Mouse (Mus musculus): Measurements from ENCODE around the gene Dnah2. TPM values are rescaled to one million over a fixed set of nuclear protein-coding genes. Genes with fewer than 3 reads are reported as not detected.

The Dnah2 gene
- polyA plus RNA-seq, 1 experiment from 2014 or later = 4.8 TPM

- Histone ChIP-seq H3K4me3 (replicated peaks; ENCODE audit: low read depth, low read length) (no peak overlapping the region), H3K27ac (replicated peaks; ENCODE audit: low read depth, low read length) (peak overlapping the region; percentile 61), H3K9me3 (ENCODE audit: control insufficient read depth, low read length) (no peaks in the 10 kb centered on the region), H3K4me2 (ENCODE audit: low read length) (no peak overlapping the region), H3K4me1 (ENCODE audit: control insufficient read depth, insufficient read depth, low read length) (no peaks in the 10 kb centered on the region), H3K36me3 (ENCODE audit: control insufficient read depth, insufficient read depth, low read length) (no peaks in the 10 kb centered on the region), H3K27me3 (ENCODE audit: control insufficient read depth, insufficient read depth, low read length) (no peaks in the 10 kb centered on the region), H3K9ac (replicated peaks; ENCODE audit: low read length) (no peak overlapping the region)
- 14% methylated on average over 6 of the region's 6 CpGs for WGBS
- DNase-seq (peak; percentile 66), ATAC-seq (ENCODE audit: low FRiP score, low TSS enrichment) (no peak)
Observed at GRCm38 (mm10) chr11:69457006-69457579, 91.8 kb downstream of the Dnah2 start.

- 57% methylated on average over 23 of the region's 23 CpGs for WGBS
- Histone ChIP-seq H3K36me3 (ENCODE audit: control insufficient read depth, insufficient read depth, low read length) (no peaks in the 10 kb centered on the region), H3K9ac (replicated peaks; ENCODE audit: low read length) (no peak overlapping the region), H3K4me2 (ENCODE audit: low read length) (no peak overlapping the region), H3K27me3 (ENCODE audit: control insufficient read depth, insufficient read depth, low read length) (no peaks in the 10 kb centered on the region), H3K9me3 (ENCODE audit: control insufficient read depth, low read length) (no peaks in the 10 kb centered on the region), H3K4me3 (replicated peaks; ENCODE audit: low read depth, low read length) (no peak overlapping the region), H3K27ac (replicated peaks; ENCODE audit: low read depth, low read length) (no peak overlapping the region), H3K4me1 (ENCODE audit: control insufficient read depth, insufficient read depth, low read length) (no peaks in the 10 kb centered on the region)
- ATAC-seq (ENCODE audit: low FRiP score, low TSS enrichment) (no peak), DNase-seq (peak; percentile 13)
Observed at GRCm38 (mm10) chr11:69452114-69452867, 96.6 kb downstream of the Dnah2 start.

GRCm38 (mm10) chr11:69447299-69447698, 101.6 kb downstream of the Dnah2 start:
- DNase-seq = peak; percentile 30
- no peak for ATAC-seq (ENCODE audit: low FRiP score, low TSS enrichment)
- no peak overlapping the region for H3K9ac ChIP-seq (replicated peaks; ENCODE audit: low read length)
- H3K9me3 ChIP-seq (ENCODE audit: control insufficient read depth, low read length) = no peaks in the 10 kb centered on the region
- H3K4me1 ChIP-seq (ENCODE audit: control insufficient read depth, insufficient read depth, low read length) = no peaks in the 10 kb centered on the region
- no peaks in the 10 kb centered on the region for H3K36me3 ChIP-seq (ENCODE audit: control insufficient read depth, insufficient read depth, low read length)
- H3K4me2 ChIP-seq (ENCODE audit: low read length) = no peak overlapping the region
- H3K27ac ChIP-seq (replicated peaks; ENCODE audit: low read depth, low read length) = peak overlapping the region; percentile 45
- no peak overlapping the region for H3K4me3 ChIP-seq (replicated peaks; ENCODE audit: low read depth, low read length)
- no peaks in the 10 kb centered on the region for H3K27me3 ChIP-seq (ENCODE audit: control insufficient read depth, insufficient read depth, low read length)
- WGBS = 70% methylated on average over 7 of the region's 7 CpGs

DNA sequence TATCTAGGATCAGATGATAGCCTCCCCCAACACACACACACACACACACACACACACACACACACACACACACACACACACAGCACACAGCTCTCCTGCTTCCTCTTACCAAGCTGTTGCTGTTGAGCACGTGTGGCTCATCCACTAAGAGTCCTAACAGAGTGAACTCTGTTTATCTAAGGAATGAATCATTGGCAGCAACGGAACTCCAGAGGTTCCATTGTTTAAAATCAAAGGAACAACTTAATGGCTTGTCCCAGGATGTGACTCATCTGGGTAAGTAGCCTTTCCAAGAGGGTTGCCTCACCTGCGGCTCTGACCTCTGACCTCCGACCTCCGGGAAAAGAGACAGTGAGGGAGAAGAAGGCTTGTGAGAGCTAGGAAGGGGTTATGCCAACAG, 105.6 kb downstream of the Dnah2 start:
- no peaks in the 10 kb centered on the region for H3K4me1 ChIP-seq (ENCODE audit: control insufficient read depth, insufficient read depth, low read length)
- H3K27ac ChIP-seq (replicated peaks; ENCODE audit: low read depth, low read length) = no peak overlapping the region
- H3K4me3 ChIP-seq (replicated peaks; ENCODE audit: low read depth, low read length) = no peak overlapping the region
- H3K36me3 ChIP-seq (ENCODE audit: control insufficient read depth, insufficient read depth, low read length) = no peaks in the 10 kb centered on the region
- H3K4me2 ChIP-seq (ENCODE audit: low read length) = no peak overlapping the region
- H3K9ac ChIP-seq (replicated peaks; ENCODE audit: low read length) = no peak overlapping the region
- no peaks in the 10 kb centered on the region for H3K27me3 ChIP-seq (ENCODE audit: control insufficient read depth, insufficient read depth, low read length)
- DNase-seq (no peak), ATAC-seq (ENCODE audit: low FRiP score, low TSS enrichment) (no peak)
- H3K9me3 ChIP-seq (ENCODE audit: control insufficient read depth, low read length) = no peaks in the 10 kb centered on the region
- 62% methylated on average over 5 of the region's 5 CpGs for WGBS

DNA sequence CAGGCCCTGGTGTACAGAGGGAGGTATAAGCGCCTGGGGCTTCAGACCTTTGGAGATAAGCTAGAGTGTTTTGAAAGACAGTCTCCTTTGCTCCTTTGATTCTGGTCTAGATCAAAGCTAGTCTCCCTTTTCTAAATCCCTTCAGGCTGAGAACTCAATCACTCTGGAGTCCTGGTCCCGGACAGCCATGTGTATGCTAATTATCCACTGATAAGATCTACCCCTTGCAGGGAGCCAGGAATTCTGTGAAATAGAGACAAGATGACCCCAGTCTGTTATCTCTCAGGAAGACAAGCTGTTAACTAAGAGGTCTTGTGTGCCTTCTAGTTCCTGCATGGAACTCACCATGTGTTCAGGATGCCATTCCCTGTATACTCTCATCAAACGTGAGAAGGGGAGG, 111.6 kb downstream of the Dnah2 start:
- Histone ChIP-seq H3K36me3 (ENCODE audit: control insufficient read depth, insufficient read depth, low read length) (no peaks in the 10 kb centered on the region), H3K4me1 (ENCODE audit: control insufficient read depth, insufficient read depth, low read length) (no peaks in the 10 kb centered on the region), H3K9ac (replicated peaks; ENCODE audit: low read length) (no peak overlapping the region), H3K9me3 (ENCODE audit: control insufficient read depth, low read length) (no peaks in the 10 kb centered on the region), H3K27me3 (ENCODE audit: control insufficient read depth, insufficient read depth, low read length) (no peaks in the 10 kb centered on the region), H3K4me2 (ENCODE audit: low read length) (no peak overlapping the region), H3K4me3 (replicated peaks; ENCODE audit: low read depth, low read length) (no peak overlapping the region), H3K27ac (replicated peaks; ENCODE audit: low read depth, low read length) (no peak overlapping the region)
- ATAC-seq (ENCODE audit: low FRiP score, low TSS enrichment) = no peak
- WGBS = 33% methylated on average over 3 of the region's 3 CpGs
- no peak for DNase-seq

GRCm38 (mm10) chr11:69433189-69433588, 115.7 kb downstream of the Dnah2 start:
- no peak for ATAC-seq (ENCODE audit: low FRiP score, low TSS enrichment)
- Histone ChIP-seq H3K4me2 (ENCODE audit: low read length) (no peak overlapping the region), H3K27me3 (ENCODE audit: control insufficient read depth, insufficient read depth, low read length) (no peaks in the 10 kb centered on the region), H3K27ac (replicated peaks; ENCODE audit: low read depth, low read length) (no peak overlapping the region), H3K4me1 (ENCODE audit: control insufficient read depth, insufficient read depth, low read length) (no peaks in the 10 kb centered on the region), H3K4me3 (replicated peaks; ENCODE audit: low read depth, low read length) (no peak overlapping the region), H3K9ac (replicated peaks; ENCODE audit: low read length) (no peak overlapping the region), H3K36me3 (ENCODE audit: control insufficient read depth, insufficient read depth, low read length) (no peaks in the 10 kb centered on the region), H3K9me3 (ENCODE audit: control insufficient read depth, low read length) (no peaks in the 10 kb centered on the region)
- WGBS = 66% methylated on average over 6 of the region's 6 CpGs
- DNase-seq = no peak

- Histone ChIP-seq H3K4me3 (replicated peaks; ENCODE audit: low read depth, low read length) (no peak overlapping the region), H3K27me3 (ENCODE audit: control insufficient read depth, insufficient read depth, low read length) (no peaks in the 10 kb centered on the region), H3K9me3 (ENCODE audit: control insufficient read depth, low read length) (no peaks in the 10 kb centered on the region), H3K4me2 (ENCODE audit: low read length) (no peak overlapping the region), H3K36me3 (ENCODE audit: control insufficient read depth, insufficient read depth, low read length) (no peaks in the 10 kb centered on the region), H3K9ac (replicated peaks; ENCODE audit: low read length) (no peak overlapping the region), H3K4me1 (ENCODE audit: control insufficient read depth, insufficient read depth, low read length) (no peaks in the 10 kb centered on the region), H3K27ac (replicated peaks; ENCODE audit: low read depth, low read length) (no peak overlapping the region)
- DNase-seq (no peak), ATAC-seq (ENCODE audit: low FRiP score, low TSS enrichment) (no peak)
- 78% methylated on average over 11 of the region's 11 CpGs for WGBS
Observed at GRCm38 (mm10) chr11:69432640-69432982, 116.3 kb downstream of the Dnah2 start.

DNA sequence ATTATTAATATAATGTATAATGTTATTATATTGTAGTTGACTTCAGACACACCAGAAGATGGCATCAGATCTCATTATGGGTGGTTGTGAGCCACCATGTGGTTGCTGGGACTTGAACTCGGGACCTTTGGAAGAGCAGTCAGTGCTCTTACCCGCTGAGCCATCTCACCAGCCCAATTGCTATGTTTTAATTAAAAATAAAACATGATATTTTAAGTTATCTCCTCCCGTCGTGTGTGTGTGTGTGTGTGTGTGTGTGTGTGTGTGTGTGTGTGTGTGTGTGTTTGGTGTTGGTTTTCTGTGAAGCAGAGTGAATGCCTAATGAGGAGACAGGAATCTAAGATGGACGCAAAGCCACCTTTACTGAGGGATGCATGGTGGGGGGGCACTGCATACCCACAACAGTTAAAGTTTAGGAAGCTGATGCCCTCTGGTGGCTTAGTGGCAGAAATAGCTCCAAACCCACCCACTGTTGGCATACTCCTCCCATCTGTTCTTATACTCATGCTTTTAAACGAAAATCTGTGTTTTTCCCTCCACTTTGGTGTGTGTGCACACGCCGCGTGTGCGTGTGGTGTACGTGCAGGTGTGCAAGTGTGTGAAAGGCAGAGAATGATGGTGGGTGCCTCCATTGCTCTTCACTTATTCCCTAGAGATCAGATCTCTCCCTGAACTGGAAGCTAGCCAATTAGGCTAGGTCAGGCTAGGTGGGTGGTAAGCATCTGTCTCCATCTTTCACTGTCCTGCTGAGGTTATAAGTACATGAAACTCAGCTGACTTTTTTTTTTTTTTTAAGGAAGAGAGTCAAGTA, 116.9 kb downstream of the Dnah2 start:
- H3K27me3 ChIP-seq (ENCODE audit: control insufficient read depth, insufficient read depth, low read length) = no peaks in the 10 kb centered on the region
- ATAC-seq (ENCODE audit: low FRiP score, low TSS enrichment) (peak; percentile 80), DNase-seq (peak; percentile 93)
- 31% methylated on average over 11 of the region's 11 CpGs for WGBS
- H3K4me2 ChIP-seq (ENCODE audit: low read length) = no peak overlapping the region
- no peak overlapping the region for H3K27ac ChIP-seq (replicated peaks; ENCODE audit: low read depth, low read length)
- H3K9ac ChIP-seq (replicated peaks; ENCODE audit: low read length) = no peak overlapping the region
- H3K9me3 ChIP-seq (ENCODE audit: control insufficient read depth, low read length) = no peaks in the 10 kb centered on the region
- H3K36me3 ChIP-seq (ENCODE audit: control insufficient read depth, insufficient read depth, low read length) = no peaks in the 10 kb centered on the region
- H3K4me1 ChIP-seq (ENCODE audit: control insufficient read depth, insufficient read depth, low read length) = no peaks in the 10 kb centered on the region
- no peak overlapping the region for H3K4me3 ChIP-seq (replicated peaks; ENCODE audit: low read depth, low read length)

Data from midbrain, embryonic 14.5 days (tissue).